Mouse (Mus musculus) liver, embryonic 14.5 days (tissue): ENCODE data around the gene Speg.

Experiments
- CTCF ChIP-seq: IDR thresholded peaks from 2 replicates; pipeline ENCODE4 v1.5.1; 2016; ENCODE audit warnings: antibody characterized with exemption, low read depth, control low read depth
- EP300 ChIP-seq: IDR thresholded peaks from 2 replicates; pipeline ENCODE4 v1.6.1; 2016; ENCODE audit warnings: antibody characterized with exemption, low read depth

DNA sequence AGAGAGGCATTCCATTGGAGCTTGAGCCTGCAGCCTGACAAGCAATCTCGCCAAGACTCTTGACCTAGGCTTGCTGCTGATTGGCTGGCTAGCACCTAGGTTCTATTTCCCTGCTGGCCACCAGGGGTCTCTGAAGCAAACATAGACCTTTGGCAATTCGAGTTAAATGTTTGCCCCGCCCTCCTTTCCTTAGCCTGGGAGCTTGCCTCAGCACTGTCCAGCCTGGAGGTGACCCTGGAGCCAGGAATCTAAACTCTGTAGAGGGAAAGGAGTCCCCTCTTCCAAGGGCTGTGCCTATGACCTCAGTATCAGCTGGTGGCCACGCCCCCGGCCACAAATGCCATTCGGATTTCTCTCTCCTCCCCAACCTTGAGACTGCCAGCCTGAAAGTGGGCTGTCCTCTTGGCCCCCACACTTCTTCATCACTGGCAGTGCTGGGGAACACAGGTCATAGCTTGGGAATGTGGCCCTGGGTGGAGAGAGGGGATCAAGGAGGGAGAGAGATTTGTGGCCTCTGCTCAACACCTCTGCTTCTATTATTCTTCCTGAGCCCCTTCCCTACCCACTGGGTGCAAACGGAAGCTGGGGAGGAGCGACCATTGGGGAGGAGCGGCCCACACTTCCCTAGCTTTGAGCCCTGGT, 23.8 kb downstream of the Speg start:
- TF ChIP-seq CTCF, result peak; percentile 78
- TF ChIP-seq EP300, result no peak
